Mouse (Mus musculus): ENCODE results near the gene H6pd. TPM values are rescaled to one million over a fixed set of nuclear protein-coding genes. Genes with fewer than 3 reads are reported as not detected.

H6pd gene
- polyA plus RNA-seq, 1 experiment from 2014 or later: 10.2 TPM

DNA sequence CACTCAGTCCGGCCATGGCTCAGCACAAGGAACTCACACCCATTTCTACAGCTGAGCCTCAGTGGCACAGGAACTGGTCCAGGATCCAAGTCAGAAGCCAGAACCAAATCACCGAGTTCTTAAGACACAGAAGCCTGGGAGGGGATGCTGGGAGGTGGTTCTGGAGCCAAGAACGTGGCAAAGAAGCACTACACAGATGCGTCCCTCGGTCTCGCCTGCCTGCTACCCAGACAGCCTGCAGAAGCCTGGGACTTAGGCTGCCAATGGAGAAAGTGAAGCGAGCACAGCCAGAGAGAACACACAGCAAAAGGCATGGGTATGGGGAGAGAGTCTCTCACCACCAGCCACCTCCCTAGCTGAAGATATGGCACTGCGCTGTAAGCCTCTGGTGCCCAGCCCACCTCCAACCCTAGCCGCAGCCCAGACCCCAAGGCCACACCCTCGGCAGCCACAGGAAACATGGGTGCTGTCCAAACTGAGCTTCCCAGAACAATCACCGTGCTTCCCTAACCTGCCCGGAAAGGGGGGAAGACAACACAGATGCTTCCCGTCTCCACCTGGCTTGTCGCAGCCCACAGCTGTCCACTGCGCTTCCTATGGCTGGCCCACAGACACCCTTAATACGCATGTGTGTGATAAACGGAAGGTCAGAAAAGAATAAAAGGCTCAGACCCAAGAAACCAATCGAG, 67.6 kb downstream of the H6pd start:
- ATAC-seq (replicated peaks; ENCODE audit: insufficient number of reproducible peaks, insufficient read depth, low FRiP score, low read depth): peak; percentile 20; the same call in 1 of the 2 replicates
- H3K36me3 ChIP-seq: no peaks in the 10 kb centered on the region

DNA sequence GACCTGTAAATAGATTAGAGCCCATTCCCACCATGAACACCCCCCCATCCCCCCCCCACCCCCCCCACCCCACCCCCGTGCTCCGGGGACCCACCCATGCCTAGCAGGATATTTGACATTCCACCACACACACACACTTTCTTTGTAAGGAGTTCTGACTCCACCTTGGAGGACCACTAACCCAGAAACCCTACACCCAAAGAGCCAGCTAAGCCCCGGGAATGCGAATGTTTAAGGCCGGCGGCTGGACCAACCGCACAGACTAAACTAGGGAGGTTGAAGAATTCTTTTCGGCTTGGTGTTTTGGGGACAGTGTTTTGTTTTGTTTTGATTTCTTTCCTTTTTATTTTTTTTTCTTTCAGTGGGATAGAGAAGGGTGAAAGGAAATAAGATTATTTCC, 70.1 kb downstream of the H6pd start:
- Histone ChIP-seq H3K9me3 (replicated peaks) (no peaks in the 10 kb centered on the region), H3K36me3 (no peaks in the 10 kb centered on the region), H3K27ac (no peak overlapping the region), H3K4me1 (replicated peaks) (peaks cover 17% of the 10 kb centered on the region), H3K4me2 (no peak overlapping the region), H3K9ac (no peak overlapping the region), H3K4me3 (no peak overlapping the region), H3K27me3 (no peaks in the 10 kb centered on the region)
- WGBS: 46% methylated on average over 8 of the region's 8 CpGs
- ATAC-seq (replicated peaks; ENCODE audit: insufficient number of reproducible peaks, insufficient read depth, low FRiP score, low read depth): no peak

More for the DNA sequence above, 67.6 kb downstream of the H6pd start:
- Histone ChIP-seq H3K27me3 (no peaks in the 10 kb centered on the region), H3K4me2 (no peak overlapping the region), H3K9me3 (replicated peaks) (no peaks in the 10 kb centered on the region), H3K9ac (no peak overlapping the region), H3K4me1 (replicated peaks) (peaks cover 27% of the 10 kb centered on the region), H3K27ac (no peak overlapping the region), H3K4me3 (no peak overlapping the region)
- WGBS: 67% methylated on average over 18 of the region's 18 CpGs

DNA sequence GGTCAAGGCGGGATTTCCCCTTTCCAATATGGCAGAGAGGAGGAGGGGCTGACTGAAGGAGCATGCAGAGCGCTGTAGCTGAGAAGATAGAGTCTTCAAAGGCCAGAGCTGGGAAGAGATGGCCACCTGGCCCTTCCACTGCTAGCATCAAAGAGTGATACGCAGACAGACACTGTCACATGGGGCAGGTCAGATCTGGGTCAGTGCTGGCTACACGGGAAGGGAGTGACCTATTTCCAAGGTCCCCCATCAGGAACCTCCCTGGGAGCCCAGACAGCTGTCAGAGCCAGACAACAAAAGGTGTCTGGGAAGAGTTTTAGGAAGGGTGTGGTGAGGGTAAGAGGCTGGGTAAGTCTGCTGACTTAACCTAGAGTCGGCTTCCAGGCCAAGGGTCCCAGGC, 71.9 kb downstream of the H6pd start:
- Histone ChIP-seq H3K36me3 (no peaks in the 10 kb centered on the region), H3K27ac (no peak overlapping the region), H3K9me3 (replicated peaks) (no peaks in the 10 kb centered on the region), H3K4me3 (no peak overlapping the region), H3K4me2 (no peak overlapping the region), H3K9ac (no peak overlapping the region), H3K4me1 (replicated peaks) (peaks cover 3% of the 10 kb centered on the region), H3K27me3 (no peaks in the 10 kb centered on the region)
- 56% methylated on average over 5 of the region's 5 CpGs for WGBS
- ATAC-seq (replicated peaks; ENCODE audit: insufficient number of reproducible peaks, insufficient read depth, low FRiP score, low read depth): no peak

DNA sequence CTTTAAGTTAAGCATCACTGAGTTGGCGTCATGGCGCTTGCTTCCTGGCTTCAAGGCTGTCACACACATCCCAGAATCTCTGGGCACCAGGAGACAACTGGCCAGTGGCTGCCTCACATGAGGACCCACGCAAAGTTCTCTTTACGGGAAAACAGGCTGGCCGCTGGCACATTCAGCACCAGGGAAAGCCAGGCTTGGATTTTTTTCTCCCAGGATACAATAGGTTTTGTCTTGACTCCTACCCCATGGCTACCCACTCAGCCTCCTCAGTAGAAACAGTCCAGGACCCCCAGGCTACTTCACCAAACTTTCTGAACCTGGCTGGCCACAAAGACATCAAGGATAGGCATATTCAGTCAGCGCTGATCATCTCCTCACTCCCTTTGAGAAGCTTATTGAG, 73.4 kb downstream of the H6pd start:
- WGBS: 82% methylated on average over 6 of the region's 6 CpGs
- no peak for ATAC-seq (replicated peaks; ENCODE audit: insufficient number of reproducible peaks, insufficient read depth, low FRiP score, low read depth)
- no peaks in the 10 kb centered on the region for H3K9me3 ChIP-seq (replicated peaks)

DNA sequence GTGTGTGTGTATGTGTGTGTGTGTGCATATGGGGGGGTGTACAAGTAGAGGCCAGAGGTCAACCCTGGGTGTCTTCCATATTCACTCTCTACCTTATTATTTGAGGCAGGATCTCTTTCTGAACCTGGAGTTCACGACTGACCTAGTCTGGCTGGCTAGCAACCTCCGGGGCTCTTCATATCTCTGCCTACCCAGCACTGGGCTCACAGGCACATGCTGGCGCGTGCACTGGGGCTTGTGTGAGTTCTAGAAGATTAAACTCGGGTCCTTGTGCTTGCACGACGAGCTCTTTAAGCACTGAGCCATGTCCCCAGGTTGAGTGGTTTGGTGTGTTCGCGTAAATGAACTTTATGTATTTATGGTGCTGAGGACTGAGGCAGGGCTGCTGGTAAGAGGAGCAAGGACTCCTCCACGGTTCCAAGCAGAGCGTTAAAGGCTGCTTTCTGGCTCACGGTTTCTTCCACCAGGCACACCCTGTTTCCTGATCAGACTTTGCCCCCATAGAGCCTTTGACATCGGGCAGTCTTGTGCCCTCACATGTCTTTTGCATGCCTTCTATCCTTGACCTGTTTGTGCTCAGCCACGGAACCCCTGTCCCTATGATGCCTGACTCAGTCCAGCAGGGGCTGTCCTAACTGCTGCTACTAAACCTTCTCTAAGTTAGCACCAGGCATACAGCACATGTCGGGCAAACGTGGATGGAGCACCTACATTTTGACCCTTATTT, 75.1 kb downstream of the H6pd start:
- Histone ChIP-seq H3K9ac (no peak overlapping the region), H3K4me3 (no peak overlapping the region), H3K4me1 (replicated peaks) (peaks cover 2% of the 10 kb centered on the region; the same call in 1 of the 2 replicates), H3K27ac (no peak overlapping the region), H3K27me3 (no peaks in the 10 kb centered on the region), H3K36me3 (no peaks in the 10 kb centered on the region), H3K9me3 (replicated peaks) (no peaks in the 10 kb centered on the region), H3K4me2 (no peak overlapping the region)
- no peak for ATAC-seq (replicated peaks; ENCODE audit: insufficient number of reproducible peaks, insufficient read depth, low FRiP score, low read depth)
- WGBS: 82% methylated on average over 16 of the region's 16 CpGs

More for the DNA sequence above, 73.4 kb downstream of the H6pd start:
- H3K4me3 ChIP-seq: no peak overlapping the region
- H3K4me1 ChIP-seq (replicated peaks): peaks cover 2% of the 10 kb centered on the region; the same call in 1 of the 2 replicates
- H3K27me3 ChIP-seq: no peaks in the 10 kb centered on the region
- H3K36me3 ChIP-seq: no peaks in the 10 kb centered on the region
- H3K4me2 ChIP-seq: no peak overlapping the region
- no peak overlapping the region for H3K9ac ChIP-seq
- no peak overlapping the region for H3K27ac ChIP-seq

DNA sequence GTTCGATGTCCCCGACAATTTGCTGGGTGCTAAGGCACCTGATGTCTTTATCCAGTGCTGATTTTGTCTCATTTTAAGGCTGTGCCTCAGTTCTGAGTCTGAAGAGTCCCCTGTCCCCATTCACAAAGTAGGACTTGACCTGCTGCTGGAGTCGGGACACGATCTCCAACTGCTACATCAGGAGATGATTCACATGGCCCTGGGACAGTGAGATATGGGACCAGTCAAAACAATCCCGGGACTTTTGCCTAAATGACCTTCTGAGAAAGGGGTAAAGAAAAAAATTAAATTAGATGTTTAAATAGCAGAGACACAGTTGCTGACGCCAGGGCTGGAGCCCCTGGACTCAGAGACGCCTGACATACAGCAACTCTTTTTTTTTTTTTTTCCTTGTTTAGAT, 75.8 kb downstream of the H6pd start:
- H3K36me3 ChIP-seq: no peaks in the 10 kb centered on the region
- no peaks in the 10 kb centered on the region for H3K9me3 ChIP-seq (replicated peaks)
- 84% methylated on average over 7 of the region's 7 CpGs for WGBS
- no peak overlapping the region for H3K27ac ChIP-seq
- peaks cover 2% of the 10 kb centered on the region; the same call in 1 of the 2 replicates for H3K4me1 ChIP-seq (replicated peaks)
- no peaks in the 10 kb centered on the region for H3K27me3 ChIP-seq
- no peak overlapping the region for H3K4me2 ChIP-seq
- no peak overlapping the region for H3K4me3 ChIP-seq
- H3K9ac ChIP-seq: no peak overlapping the region
- no peak for ATAC-seq (replicated peaks; ENCODE audit: insufficient number of reproducible peaks, insufficient read depth, low FRiP score, low read depth)

DNA sequence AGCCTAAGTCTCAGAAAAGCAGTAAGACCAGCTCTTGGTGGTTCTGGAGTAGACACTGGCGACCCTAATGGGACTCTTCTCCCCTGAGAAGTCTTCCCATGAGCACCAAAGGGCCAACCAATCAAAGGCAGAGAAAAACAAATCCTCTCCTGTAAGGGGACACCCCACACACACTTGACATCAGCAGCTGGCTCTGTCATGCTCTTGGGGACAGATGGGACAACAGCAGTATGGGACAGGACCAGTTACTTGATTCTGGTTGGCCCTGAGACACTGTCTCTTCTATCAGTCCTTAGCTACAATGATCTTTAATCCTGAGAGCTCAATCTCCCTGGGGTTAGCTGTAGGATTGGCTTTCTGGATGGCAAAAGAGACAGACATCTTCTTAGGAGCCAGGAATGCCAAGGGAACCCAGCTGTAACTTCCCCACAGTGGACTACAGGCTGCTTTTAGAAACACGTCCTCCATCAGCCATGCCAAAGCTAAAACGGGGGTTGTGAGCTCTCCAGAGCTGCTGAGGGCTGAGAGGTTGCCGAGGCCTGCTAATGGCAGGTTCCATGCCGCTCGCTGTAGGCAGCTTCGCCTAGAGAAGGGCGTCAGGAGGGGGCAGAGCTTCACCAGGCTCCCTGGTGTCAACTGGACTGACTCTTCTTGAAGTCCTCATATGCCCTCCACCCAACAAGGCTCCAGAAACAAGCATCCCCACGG, 76.6 kb downstream of the H6pd start:
- no peak overlapping the region for H3K9ac ChIP-seq
- WGBS: 73% methylated on average over 9 of the region's 9 CpGs
- no peaks in the 10 kb centered on the region for H3K9me3 ChIP-seq (replicated peaks)
- H3K27ac ChIP-seq: no peak overlapping the region
- H3K4me2 ChIP-seq: no peak overlapping the region
- peaks cover 2% of the 10 kb centered on the region; the same call in 1 of the 2 replicates for H3K4me1 ChIP-seq (replicated peaks)
- no peaks in the 10 kb centered on the region for H3K36me3 ChIP-seq
- H3K4me3 ChIP-seq: no peak overlapping the region
- no peaks in the 10 kb centered on the region for H3K27me3 ChIP-seq
- ATAC-seq (replicated peaks; ENCODE audit: insufficient number of reproducible peaks, insufficient read depth, low FRiP score, low read depth): no peak

DNA sequence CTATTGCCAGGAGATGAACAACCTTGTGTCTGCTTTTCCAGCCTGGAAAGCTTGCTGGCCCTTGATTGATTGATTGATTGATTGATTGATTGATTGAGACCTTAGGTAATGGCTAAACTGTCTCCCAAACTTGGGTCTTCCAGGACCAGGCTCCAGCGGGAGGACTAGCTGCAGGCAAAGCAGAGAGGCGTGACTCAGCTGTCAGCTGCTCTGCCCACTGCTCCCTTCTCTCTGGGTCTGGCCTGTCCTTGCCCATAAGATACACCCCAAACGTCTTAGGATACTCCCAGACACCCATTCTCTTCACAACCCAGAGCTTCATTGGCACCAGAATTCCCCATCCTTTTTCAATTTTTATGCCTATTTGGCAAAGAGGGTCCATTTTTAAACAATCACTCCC, 78.1 kb downstream of the H6pd start:
- H3K27me3 ChIP-seq: no peaks in the 10 kb centered on the region
- no peak overlapping the region for H3K27ac ChIP-seq
- no peaks in the 10 kb centered on the region for H3K9me3 ChIP-seq (replicated peaks)
- H3K4me3 ChIP-seq: no peak overlapping the region
- no peak overlapping the region for H3K9ac ChIP-seq
- ATAC-seq (replicated peaks; ENCODE audit: insufficient number of reproducible peaks, insufficient read depth, low FRiP score, low read depth): no peak
- no peak overlapping the region for H3K4me2 ChIP-seq
- H3K36me3 ChIP-seq: no peaks in the 10 kb centered on the region
- H3K4me1 ChIP-seq (replicated peaks): peaks cover 2% of the 10 kb centered on the region; the same call in 1 of the 2 replicates
- WGBS: 72% methylated on average over 3 of the region's 3 CpGs

Other genes starting within 250 kb of the H6pd start
- gene Slc25a33, start 234.7 kb downstream of the H6pd start, polyA plus RNA-seq (2015; fragmentation: Nextera tagmentation; extraction: Ambion mirVana): 5.1 and 6.0 TPM in 2 replicates
- gene Spsb1, start 54.0 kb downstream of the H6pd start, polyA plus RNA-seq (2015; fragmentation: Nextera tagmentation; extraction: Ambion mirVana): 10.2 and 12.5 TPM in 2 replicates
- gene Gpr157, start 78.3 kb upstream of the H6pd start, polyA plus RNA-seq (2015; fragmentation: Nextera tagmentation; extraction: Ambion mirVana): 3.1 TPM in 2 replicates
- 0.74 and 0.93 TPM in 2 replicates for gene Slc2a5, start 110.3 kb upstream of the H6pd start, polyA plus RNA-seq (2015; fragmentation: Nextera tagmentation; extraction: Ambion mirVana)
- not detected in 2 replicates for gene Slc2a7, start 139.9 kb upstream of the H6pd start, polyA plus RNA-seq (2015; fragmentation: Nextera tagmentation; extraction: Ambion mirVana)
- not detected in 2 replicates for gene Car6, start 192.3 kb upstream of the H6pd start, polyA plus RNA-seq (2015; fragmentation: Nextera tagmentation; extraction: Ambion mirVana)
- 1,686 and 1,690 TPM in 2 replicates for gene Eno1, start 227.7 kb upstream of the H6pd start, polyA plus RNA-seq (2015; fragmentation: Nextera tagmentation; extraction: Ambion mirVana)

Measured in heart, embryonic 15.5 days (tissue).